Mouse (Mus musculus) lung, postnatal 4 days (tissue): ENCODE measurements at regions not wholly inside any gene's neighbourhood (a gene's known extent, or its start where the extent isn't known, plus 50 kb on each side); places are given as distances from the start of the nearest gene placed in this dataset.

Experiments used
- DNase-seq, 2 experiments: peaks; one replicate each; pipeline ENCODE4 v3.0.0; 2021

DNA sequence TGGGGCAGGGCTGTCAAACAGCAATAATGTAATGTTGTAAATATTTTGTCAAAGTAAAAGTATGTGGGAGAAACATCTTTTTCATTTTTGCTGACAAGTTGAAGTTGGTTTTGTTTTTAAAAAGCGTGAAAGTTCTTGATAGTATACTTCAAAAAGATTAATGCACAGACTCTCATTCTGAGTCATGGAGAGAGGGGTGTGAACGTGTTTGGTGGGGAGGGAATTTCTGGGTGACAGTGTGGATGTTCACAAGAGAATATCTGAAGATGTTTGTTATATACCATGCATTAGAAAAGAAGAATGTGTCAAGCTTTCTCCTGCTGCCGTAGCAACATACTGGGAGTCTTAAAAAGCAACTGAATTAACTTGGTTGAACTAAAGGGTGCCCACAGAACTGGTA lies 57.0 kb downstream of the Rps29 start:
- no peak for DNase-seq

DNA sequence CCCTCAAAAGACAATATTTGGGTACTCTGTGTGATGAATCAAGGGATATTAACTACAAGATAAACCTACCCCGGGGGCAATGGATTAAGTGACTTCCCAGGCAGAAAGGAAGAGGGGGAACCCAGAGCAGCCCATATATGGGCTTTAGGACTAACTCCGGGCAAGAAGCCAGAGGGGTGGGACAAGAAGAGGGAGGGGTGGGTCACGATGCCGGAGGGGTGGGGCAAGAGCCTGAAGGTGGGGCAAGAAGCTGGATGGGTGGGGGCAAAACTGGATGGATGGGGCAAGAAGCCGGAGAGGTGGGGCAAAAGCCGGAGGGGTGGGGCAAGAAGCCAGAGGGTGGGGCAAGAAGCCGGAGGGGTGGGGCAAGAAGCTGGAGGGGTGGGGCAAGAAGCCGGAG lies 64.1 kb downstream of the Rps29 start:
- no peak for DNase-seq

DNA sequence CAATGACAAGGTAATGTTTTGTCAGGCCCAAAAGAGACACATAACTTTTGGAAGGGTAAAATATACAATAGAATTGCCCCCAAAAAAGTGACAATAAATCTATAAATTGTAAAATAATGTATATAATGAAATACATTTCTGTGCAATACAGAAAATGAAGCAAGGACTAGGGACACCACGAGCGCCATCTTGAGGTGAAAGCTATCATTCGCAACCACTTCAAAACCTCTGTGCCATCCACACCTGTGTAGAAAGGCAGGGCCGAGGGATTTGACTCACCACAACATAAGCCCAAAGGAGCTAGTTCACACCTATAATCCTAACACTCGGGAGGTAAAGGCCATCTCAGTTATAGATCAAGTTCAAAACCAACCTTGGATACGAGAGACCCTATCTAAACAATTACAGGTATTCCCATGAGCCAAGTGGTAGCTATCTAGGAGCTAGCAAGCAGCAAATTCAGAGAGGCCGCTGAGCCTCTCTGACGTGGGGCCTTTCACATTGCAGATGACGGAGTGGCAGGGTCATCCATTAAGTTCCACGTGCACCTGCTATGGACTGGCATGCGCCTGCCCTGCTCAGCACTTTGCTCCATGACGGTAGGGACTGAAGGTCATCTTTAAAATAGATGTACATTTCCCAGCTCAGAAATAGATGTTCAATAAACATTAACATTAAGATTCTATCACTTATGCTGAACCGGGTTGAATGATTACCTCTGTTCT lies 65.8 kb downstream of the Rps29 start:
- DNase-seq: no peak

- DNase-seq: peak in 1 of 2 experiments; percentile 12
Measured at GRCm38 (mm10) chr12:69087928-69088609, 70.9 kb downstream of the Rps29 start.

GRCm38 (mm10) chr12:69085522-69086179 lies 73.3 kb downstream of the Rps29 start:
- DNase-seq: no peak

DNA sequence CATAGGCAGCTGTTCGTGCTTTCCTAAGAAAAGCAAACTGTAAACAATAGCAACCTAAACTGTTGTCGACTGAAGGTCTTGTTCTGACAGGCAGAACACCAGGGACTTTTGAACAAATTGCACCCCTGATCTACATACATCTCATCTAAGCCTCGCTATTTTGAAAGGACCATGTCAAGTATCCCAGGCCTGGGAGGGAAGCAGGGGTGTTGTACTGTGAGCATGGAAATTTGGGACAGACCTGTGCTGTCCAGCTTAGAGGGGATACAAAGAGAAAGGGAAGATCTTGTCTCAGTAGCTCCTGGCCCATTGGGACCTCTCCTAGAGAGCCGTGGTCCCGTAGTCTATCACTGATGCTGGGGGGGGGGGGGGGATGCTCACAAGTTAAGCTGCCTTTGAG lies 74.3 kb downstream of the Rps29 start:
- no peak for DNase-seq

DNA sequence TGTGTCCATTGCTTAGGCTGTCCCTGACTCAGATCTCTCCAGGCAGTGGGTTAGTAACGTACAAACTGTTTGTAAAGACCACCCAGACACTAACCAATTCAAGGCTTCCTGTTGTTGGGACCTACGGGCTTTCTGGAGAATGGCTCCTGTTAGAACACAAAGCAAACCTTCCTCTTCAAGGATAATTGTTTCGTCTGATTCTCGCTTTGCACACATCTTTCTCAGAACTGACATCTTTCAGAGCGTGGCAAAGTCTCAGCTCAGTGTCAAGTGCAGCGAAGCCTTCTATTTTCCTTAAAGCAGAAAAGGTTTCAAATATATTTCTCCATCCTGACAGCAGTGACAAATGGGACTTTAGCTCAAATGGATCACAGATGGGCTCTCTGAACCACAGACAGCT lies 76.9 kb downstream of the Rps29 start:
- DNase-seq: no peak

DNA sequence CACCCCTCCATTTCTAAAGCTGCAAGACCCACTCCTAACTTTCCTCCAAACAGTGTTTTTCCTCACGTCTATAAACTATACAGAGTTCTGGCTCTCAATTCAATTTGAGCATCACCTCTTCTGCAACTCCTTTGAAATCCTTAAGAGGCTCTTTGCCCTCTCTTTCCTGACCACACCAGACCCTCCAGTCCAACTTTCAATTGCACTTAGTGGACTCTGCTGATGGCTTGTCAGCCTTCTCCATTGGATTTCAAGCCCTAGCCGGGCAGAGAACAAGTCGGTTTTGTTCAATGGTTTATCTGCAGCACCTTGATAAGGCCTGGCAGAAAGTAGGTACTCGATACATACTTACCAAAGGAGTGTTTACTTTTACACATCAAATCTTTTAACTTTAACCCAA lies 119.4 kb downstream of the Rps29 start:
- no peak for DNase-seq

DNA sequence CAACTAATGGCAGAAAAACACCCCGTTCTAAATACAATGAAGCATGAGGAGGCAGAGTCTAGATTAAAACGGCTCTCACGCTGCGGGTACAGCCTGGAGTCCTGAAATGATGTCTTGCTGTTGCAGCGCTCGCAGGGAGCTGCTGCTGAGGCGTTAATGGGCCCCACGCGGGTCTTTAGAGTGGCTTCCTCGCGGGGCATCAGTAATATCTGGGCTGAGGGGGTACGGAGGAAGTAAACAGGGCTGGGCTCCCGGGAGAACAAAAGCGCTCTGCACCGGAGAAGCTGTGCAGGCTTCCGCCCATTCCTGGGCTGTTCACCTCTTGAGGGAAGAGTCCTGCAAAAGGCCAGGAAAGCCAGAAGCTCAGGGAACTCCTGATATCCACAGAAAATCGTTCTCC lies 135.4 kb downstream of the Rps29 start:
- DNase-seq: peak in 1 of 2 experiments; percentile 27

DNA sequence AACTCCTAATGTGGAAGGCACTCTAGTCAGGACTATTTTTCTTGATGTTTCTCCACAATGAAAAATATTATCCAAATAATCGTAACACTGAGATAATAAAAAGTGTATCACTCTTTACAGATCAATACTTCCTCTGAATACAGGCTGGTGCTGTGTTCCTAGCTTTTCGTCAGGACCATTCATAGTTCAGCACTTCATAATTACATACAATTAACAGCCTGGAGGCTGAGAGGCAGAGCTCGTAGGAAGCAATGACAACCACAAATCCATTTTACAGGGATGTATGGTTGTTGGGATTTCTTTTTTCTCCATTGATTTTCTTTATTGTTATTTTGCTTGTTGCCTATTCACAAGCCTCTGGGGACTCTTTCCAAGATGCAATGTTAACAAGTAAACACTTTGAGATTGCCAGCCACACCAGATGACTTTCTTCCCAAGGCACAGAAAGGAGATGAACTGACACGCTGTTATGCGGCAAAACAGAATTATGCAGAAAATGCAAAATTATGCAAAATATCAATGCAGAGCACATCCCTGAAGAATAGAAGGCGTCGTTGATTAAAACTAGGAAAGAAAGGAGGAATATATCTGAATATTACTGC lies 142.2 kb downstream of the Rps29 start:
- DNase-seq: no peak

DNA sequence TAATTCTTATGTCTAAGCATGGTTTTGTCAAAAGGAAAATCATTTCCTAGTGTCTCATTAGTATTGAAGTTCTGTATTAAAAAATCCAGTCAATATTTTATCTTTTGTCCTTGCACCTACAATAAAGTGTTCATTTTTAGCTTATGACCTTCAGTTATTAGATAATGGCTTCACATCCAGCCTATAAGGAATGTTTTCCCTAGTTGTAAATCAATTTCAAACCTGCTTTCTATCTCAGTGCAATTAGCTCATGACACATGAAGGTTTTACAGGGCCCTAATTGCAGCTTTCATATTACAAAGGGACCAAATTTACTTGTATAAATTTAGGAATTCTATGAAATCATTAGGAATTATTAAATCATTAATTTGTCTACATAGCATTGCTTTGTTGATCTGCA lies 153.8 kb downstream of the Rps29 start:
- no peak for DNase-seq

DNA sequence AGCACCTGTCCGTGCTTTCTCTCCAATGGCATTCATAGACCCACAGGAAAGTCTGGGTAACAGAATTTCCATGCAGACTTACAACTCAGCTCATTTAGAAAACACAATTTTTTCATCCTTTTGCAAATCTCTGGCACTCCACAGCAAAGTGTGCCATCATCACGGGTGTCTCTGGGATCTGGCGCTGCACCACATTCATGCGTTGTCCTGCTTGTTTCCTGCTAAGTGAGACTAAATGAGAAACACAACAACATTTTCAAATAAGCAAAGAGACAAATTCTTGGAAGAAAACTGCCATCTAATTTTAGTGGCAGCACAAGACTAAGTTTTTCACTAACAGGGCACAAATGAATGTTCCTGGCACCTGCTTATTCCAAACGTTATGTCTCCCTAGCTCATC lies 156.9 kb downstream of the Rps29 start:
- DNase-seq: no peak

DNA sequence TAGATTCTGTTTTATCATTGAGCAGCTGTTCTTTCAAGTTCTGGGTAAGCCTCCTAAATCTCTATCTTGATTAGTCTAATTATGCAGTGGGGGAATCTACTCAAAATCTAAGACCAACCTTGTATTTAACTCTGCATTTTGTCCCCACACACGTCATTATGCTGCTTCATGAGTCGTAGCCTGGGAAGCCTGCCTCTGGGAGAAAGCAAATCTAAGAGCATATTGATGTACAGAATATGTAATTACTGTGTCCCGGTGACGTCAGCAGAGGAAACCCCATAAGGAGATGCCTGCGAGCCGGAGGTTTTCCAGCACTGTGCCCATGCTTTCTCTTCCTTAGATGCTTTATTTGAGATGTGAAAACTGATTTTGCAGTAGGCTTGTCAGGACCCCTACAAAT lies 161.7 kb downstream of the Rps29 start:
- no peak for DNase-seq

GRCm38 (mm10) chr12:68996740-68997139 lies 162.2 kb downstream of the Rps29 start:
- DNase-seq: no peak

- no peak for DNase-seq
Measured at GRCm38 (mm10) chr12:68980640-68981039, 178.3 kb downstream of the Rps29 start.

DNA sequence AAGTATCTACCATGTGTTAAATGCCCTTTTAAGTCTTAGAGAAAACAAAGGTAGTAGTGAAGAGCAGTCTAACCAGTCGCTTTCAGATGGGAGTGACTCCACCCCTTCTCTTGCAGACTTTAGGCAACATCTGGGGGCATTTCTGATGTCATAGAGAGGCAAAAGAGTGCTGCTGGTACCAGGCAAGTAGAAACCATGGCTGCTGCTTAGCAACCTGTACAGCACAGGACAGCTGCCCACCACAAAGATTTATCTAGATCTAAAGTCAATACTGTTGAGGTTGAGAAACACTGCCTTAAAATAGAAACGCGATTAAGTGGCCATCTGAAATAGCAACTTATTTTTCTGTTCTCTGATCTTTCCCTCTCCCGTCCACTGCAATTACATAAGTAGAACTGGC lies 178.8 kb downstream of the Rps29 start:
- no peak for DNase-seq

GRCm38 (mm10) chr12:68979232-68979631 lies 179.8 kb downstream of the Rps29 start:
- no peak for DNase-seq

DNA sequence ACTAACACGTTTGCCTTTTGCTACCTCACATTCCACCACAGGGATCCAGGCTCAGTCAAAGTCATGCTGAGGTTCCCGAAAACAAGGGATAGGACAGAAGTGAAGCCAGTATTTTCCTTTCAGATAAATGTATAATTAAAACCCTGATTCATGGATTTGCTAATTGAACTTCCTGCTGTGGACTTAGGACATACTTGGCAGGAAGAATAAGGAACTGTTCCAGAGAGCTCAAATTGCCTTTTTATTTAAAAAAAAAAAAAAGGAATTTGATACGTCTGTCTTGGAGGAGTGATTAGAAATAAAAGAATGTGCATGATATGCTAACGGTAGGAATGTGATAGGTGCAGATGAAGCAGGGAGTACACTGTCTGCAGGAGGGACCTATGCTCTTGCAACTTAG lies 181.7 kb downstream of the Rps29 start:
- DNase-seq: no peak

DNA sequence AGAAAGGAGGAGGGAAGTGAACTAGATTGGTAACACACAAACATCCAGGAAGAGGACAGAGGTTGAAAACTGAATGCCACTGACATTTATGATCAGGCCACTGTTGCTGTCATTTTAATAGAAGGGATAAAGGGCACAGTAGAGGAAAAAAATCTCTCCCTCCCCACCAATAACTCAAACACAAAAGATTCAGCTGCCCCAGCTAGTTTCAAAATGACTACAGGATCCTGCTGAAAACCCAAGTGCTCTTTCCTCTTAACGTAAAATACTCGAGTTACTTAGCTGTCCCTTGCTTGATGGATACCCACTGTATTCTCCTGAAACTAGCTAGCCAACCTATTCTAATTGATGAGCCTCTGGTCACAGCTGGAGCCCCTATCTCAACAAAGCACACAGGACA lies 211.7 kb downstream of the Rps29 start:
- DNase-seq: no peak

- peak; percentile 5 to 24 for DNase-seq
Measured at GRCm38 (mm10) chr12:68910590-68910989, 248.4 kb downstream of the Rps29 start.

- no peak for DNase-seq
Measured at GRCm38 (mm10) chr12:68904770-68905169, 254.2 kb downstream of the Rps29 start.

GRCm38 (mm10) chr12:68889141-68889540 lies 269.8 kb downstream of the Rps29 start:
- DNase-seq: no peak

GRCm38 (mm10) chr12:68882503-68882902 lies 276.5 kb downstream of the Rps29 start:
- no peak for DNase-seq

DNA sequence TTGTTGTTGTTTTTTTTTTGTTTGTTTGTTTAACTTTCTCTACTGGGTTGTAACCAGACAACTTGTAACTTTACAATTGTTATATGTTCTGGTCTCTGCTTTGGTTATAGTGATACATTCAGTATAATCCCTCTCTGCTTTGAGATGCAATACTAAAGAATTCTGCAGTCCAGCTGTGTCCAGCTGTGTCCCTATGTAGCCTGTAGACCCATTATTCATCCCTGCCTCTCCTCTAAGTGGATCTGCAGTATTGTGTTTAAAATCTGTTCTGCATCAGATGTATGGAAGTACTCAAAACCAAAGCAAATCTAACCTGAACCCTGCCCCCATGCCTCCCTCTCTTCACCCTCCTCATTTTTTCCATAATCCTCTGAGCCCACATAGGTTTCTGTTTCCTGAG lies 279.6 kb downstream of the Rps29 start:
- DNase-seq: no peak
